Mouse (Mus musculus) hindbrain, embryonic 14.5 days (tissue): ENCODE measurements at regions not wholly inside any gene's neighbourhood (a gene's known extent, or its start where the extent isn't known, plus 50 kb on each side); places are given as distances from the start of the nearest gene placed in this dataset.

Experiments
- ATAC-seq: fragments of 200-750 bp; cut with Nextera tagmentation; 2 replicates; pipeline ENCODE4 v1.8.0; 2017; ENCODE audit warnings: moderate number of reproducible peaks, mild to moderate bottlenecking, moderate TSS enrichment, moderate library complexity; ENCODE audit not compliant: low FRiP score
- DNase-seq: peaks from one replicate; pipeline ENCODE4 v3.0.0-alpha.2; 2015; ENCODE audit warnings: low spot score
- H3K27ac ChIP-seq: fragments of 300-500 bp; sonication (generic); 2 replicates; pipeline ENCODE4 v1.5.1; 2014; ENCODE audit warnings: mild to moderate bottlenecking, moderate library complexity
- H3K27me3 ChIP-seq: fragments of 300-500 bp; sonication (generic); 2 replicates; pipeline ENCODE4 v1.6.1; 2014; ENCODE audit warnings: mild to moderate bottlenecking, low read length, mixed read lengths; ENCODE audit not compliant: control insufficient read depth, insufficient read depth
- H3K36me3 ChIP-seq: fragments of 300-500 bp; sonication (generic); replicated peaks from 2 replicates; pipeline ENCODE4 v1.6.1; 2014; ENCODE audit not compliant: control insufficient read depth, insufficient read depth
- H3K4me1 ChIP-seq: fragments of 300-500 bp; sonication (generic); replicated peaks from 2 replicates; pipeline ENCODE4 v1.6.1; 2014; ENCODE audit warnings: antibody characterized with exemption, low read length, mixed read lengths; ENCODE audit not compliant: control insufficient read depth, insufficient read depth
- H3K4me2 ChIP-seq: fragments of 300-500 bp; sonication (generic); replicated peaks from 2 replicates; pipeline ENCODE4 v1.6.1; 2014; ENCODE audit warnings: mild to moderate bottlenecking, moderate library complexity
- H3K4me3 ChIP-seq: fragments of 300-500 bp; sonication (generic); replicated peaks from 2 replicates; pipeline ENCODE4 v1.5.1; 2014; ENCODE audit warnings: mild to moderate bottlenecking, low read length
- H3K9ac ChIP-seq: fragments of 300-500 bp; sonication (generic); 2 replicates; pipeline ENCODE4 v1.6.1; 2014
- H3K9me3 ChIP-seq: fragments of 300-500 bp; sonication (generic); 2 replicates; pipeline ENCODE4 v1.6.1; 2016; ENCODE audit warnings: low read length; ENCODE audit not compliant: control insufficient read depth
- WGBS: fragments of 180-500 bp; shearing (Covaris S2); extraction: QIAGEN DNeasy Blood & Tissue Kit; methylation state at CpG from one replicate; pipeline ENCODE4 v1.1.7; 2014; 5-methylcytosine and 5-hydroxymethylcytosine counted together

DNA sequence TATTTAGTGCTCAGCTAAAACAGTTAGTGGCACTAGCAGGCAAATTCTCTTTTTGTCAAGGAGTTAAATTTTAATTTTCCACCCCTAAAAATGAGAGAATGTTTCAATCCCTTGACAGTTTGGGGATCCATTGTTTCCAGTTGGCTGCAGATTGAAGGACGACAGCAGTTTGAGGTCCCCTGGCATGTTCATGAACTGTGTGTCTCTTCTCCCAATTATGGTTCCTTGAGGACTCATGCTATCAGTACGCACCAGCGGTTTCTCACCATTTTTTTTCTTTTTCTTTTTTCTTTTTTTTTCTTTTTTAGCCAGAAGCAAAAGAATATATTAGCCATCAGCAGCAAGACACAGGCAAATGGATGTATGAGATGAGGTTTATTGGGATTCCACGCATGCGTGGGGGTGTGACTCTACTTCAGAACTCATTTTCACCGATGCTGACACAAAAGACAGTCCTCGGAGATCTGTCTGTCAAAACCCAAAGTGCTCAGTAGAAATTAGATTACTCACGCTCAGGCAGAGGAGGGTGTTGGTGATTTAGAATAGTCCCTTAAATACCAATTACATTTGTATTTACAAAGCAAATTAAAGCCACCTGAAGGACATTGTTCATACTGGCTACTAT lies 157.8 kb upstream of the Arrdc4 start:
- Histone ChIP-seq H3K27me3 (no peaks in the 10 kb centered on the region), H3K4me1 (peaks cover 8% of the 10 kb centered on the region; the same call in 1 of the 2 replicates), H3K36me3 (no peaks in the 10 kb centered on the region), H3K9me3 (no peaks in the 10 kb centered on the region), H3K4me3 (no peak overlapping the region), H3K27ac (peak overlapping the region; percentile 41), H3K4me2 (no peak overlapping the region), H3K9ac (no peak overlapping the region)
- 29% methylated on average over 8 of the region's 8 CpGs for WGBS
- ATAC-seq (peak; percentile 40; the same call in 1 of the 2 replicates), DNase-seq (no peak)

DNA sequence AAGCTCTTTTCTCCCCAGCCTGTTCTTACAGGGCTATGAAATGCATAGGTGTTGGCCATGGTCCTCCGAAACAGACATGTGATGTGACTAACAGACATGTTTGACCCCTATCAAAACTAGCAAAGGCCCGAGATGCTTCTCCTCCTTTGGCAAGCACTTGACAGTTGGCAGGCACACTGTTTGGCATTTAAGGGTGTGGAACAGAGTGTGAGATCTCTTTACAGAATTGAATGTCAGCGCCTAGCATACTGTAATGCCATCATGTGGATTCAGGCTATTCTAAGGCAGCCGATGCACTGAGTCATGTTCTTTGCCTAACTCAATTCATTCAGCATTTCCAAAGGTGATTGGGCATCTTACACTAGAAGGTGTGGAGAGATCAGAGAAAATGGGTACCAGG lies 156.8 kb upstream of the Arrdc4 start:
- H3K36me3 ChIP-seq, result no peaks in the 10 kb centered on the region
- H3K4me3 ChIP-seq, result no peak overlapping the region
- DNase-seq, result no peak
- no peak overlapping the region for H3K4me2 ChIP-seq
- no peak overlapping the region for H3K27ac ChIP-seq
- H3K27me3 ChIP-seq, result no peaks in the 10 kb centered on the region
- H3K9me3 ChIP-seq, result no peaks in the 10 kb centered on the region
- H3K9ac ChIP-seq, result no peak overlapping the region
- WGBS, result 94% methylated on average over 4 of the region's 4 CpGs
- ATAC-seq, result no peak
- H3K4me1 ChIP-seq, result peaks cover 8% of the 10 kb centered on the region; the same call in 1 of the 2 replicates

DNA sequence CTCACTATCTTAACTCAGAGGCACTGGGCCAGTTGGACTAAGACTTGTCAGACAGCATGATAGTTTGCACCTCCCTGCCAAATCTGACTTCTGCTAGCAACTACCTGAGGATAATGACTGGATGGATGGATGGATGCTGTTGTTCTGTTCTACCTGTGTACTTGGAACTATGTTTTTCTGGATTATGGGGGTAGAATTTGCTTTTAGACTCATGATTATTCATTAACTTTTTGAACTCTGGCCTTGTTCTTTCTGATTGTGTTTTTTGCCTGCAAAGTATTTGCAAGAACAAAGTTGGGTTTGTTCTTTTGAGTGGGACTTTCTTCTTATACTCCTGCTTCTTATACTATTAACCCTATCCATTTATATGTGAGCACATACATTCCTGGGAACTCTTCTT lies 137.1 kb upstream of the Arrdc4 start:
- ATAC-seq, result no peak

DNA sequence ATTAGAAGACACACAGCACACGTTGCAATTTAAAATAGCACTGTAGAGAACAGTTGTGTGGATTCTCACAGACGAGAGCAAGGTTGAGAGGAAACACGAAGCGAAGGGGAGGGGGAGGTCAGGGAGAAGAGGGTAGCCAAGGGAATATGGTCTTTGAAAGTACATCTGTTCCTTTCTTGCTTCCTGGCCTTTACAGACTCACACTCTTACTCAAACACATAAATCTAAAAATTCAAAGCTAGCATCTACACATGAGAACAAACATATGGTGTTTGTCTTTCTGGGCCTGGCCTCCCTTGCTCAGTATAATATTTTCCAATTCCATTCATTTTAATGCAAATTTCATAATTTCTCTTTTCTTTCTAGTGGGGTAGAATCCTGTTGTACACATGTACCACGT lies 124.0 kb upstream of the Arrdc4 start:
- no peak for DNase-seq
- ATAC-seq, result no peak
- H3K27me3 ChIP-seq, result no peaks in the 10 kb centered on the region
- no peak overlapping the region for H3K9ac ChIP-seq
- H3K27ac ChIP-seq, result no peak overlapping the region
- no peak overlapping the region for H3K4me3 ChIP-seq
- 70% methylated on average over 5 of the region's 5 CpGs for WGBS
- H3K9me3 ChIP-seq, result no peaks in the 10 kb centered on the region
- H3K36me3 ChIP-seq, result no peaks in the 10 kb centered on the region
- no peak overlapping the region for H3K4me2 ChIP-seq
- H3K4me1 ChIP-seq, result no peaks in the 10 kb centered on the region

More for the DNA sequence above, 137.1 kb upstream of the Arrdc4 start:
- Histone ChIP-seq H3K9ac (no peak overlapping the region), H3K36me3 (no peaks in the 10 kb centered on the region), H3K27me3 (no peaks in the 10 kb centered on the region), H3K4me3 (no peak overlapping the region), H3K27ac (no peak overlapping the region), H3K4me2 (no peak overlapping the region), H3K9me3 (no peaks in the 10 kb centered on the region), H3K4me1 (no peaks in the 10 kb centered on the region)
- no peak for DNase-seq

DNA sequence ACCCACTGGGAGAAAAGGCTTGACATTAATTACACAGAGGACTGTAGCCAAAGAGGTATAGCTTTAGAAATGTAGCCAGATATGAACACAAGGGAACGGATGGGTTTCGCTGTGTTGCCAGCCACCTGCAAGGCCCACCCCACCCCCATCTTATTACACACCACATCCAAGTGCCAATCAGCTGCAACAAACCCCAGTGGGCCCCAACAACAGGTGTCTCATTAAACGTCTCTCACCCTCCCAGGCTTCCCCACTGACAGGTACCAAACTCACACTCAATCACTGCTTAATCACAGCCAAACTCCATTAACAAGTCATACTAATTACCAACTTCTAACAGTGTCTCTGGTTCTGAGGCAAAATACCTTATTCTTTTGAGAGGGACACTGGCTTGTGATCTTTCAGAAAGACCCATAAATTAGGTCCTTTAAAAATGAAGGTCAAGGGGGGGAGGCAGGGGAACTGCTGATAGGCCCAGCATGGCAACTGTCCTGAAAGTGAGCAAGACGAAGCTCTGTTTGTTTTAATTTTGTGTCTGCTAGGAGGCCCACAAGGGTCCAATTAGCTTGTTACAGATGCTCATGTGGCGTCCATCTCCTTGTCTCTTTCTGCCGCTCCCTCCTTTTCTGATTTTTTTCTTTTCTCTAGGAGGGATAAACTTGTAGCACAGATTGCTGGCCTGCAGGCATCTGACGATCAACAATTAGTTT lies 115.4 kb upstream of the Arrdc4 start:
- Histone ChIP-seq H3K27me3 (no peaks in the 10 kb centered on the region), H3K27ac (no peak overlapping the region), H3K4me2 (no peak overlapping the region), H3K4me3 (no peak overlapping the region), H3K36me3 (no peaks in the 10 kb centered on the region), H3K9me3 (no peaks in the 10 kb centered on the region), H3K4me1 (no peaks in the 10 kb centered on the region), H3K9ac (no peak overlapping the region)
- DNase-seq (peak; percentile 35), ATAC-seq (no peak)
- WGBS, result 42% methylated on average over 7 of the region's 7 CpGs

DNA sequence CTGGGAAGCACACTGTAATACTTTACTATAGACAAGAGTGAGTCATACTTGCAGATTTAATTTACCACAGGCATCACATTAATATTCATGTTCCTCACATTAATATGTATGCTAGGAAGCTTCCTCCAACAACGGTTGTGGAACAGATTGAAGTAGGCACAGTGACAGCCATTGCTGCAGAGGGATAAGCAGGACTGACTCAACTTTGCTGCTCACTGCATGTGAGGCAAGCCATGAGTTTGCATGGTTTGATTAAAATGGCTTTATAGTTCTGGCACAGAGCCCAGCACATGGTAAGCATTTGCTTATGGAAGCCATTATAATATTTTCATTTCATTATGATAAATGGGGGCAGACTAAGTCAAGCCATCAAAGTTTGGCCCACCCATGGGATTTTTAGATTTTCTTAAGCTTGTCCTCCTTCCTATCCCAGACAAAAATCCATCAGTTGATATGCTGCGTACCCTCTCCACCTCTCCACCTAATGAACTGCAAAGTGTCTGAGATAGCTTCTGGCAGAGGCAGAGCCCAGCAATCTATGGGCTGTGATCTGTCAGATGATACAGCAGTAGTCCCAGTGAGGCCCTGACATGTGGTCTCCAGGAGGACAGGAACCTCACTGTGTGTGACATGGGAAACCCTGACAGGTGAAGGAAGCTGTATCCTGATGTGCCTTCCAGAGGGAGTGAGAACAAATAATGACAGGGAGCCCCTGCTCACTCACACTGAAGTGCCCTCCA lies 109.6 kb upstream of the Arrdc4 start:
- ATAC-seq, result peak; percentile 55; the same call in 1 of the 2 replicates
- DNase-seq, result peak; percentile 30
- Histone ChIP-seq H3K27ac (no peak overlapping the region), H3K9me3 (no peaks in the 10 kb centered on the region), H3K4me1 (peaks cover 5% of the 10 kb centered on the region; the same call in 1 of the 2 replicates), H3K27me3 (no peaks in the 10 kb centered on the region), H3K4me3 (no peak overlapping the region), H3K36me3 (no peaks in the 10 kb centered on the region), H3K4me2 (no peak overlapping the region), H3K9ac (no peak overlapping the region)
- 42% methylated on average over 2 of the region's 2 CpGs for WGBS

DNA sequence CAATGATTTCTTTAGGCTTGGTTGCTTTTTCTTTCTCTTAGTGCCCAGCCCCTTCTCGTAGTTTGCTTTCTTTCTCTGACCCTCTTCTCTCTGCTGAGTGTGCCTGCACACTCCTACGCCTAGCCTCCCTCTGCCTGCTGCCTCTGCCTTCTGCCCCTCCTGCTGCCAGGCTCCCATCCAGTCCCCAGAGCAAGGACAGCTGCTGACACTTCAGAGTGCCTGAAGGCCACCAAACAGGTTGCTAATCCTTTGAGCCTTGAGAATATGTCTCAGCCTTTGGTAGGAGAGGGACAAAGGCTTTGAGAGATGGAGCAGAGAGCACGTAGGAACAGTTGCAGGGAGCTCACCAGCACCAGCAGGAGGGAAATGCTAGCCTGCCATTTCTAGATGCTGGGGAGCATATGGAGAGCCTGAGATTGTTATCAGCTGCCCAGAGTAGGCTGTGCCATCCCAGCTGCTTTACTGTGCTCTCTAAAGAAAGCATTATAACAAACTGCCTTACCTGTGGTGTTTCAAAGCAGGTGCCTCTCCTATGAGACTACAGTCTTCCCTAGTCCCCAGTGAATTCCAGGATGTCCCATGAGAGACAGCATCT lies 103.0 kb upstream of the Arrdc4 start:
- Histone ChIP-seq H3K4me1 (no peaks in the 10 kb centered on the region), H3K9me3 (no peaks in the 10 kb centered on the region), H3K27ac (no peak overlapping the region), H3K27me3 (no peaks in the 10 kb centered on the region), H3K4me3 (no peak overlapping the region), H3K4me2 (no peak overlapping the region), H3K9ac (no peak overlapping the region), H3K36me3 (no peaks in the 10 kb centered on the region)
- 42% methylated on average over 3 of the region's 3 CpGs for WGBS
- no peak for ATAC-seq
- DNase-seq, result no peak

DNA sequence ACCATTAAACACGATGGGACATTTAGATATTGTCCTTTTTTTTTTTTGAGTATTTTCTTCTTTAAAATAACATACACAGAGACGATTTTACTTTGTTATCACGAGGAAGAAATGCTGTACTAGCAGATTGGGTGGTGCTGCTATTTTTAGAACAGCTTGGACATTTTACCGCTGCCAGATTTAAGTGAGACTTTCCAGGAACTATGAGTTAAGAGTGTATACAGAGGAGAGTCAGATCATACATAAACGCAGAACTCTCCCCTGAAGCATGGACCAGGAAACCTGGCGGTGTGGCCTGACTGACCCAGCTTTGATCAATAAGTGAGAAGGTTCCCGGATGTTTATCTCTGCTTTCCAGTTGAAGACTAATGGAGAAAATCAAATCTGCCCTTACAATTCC lies 95.6 kb upstream of the Arrdc4 start:
- WGBS, result 83% methylated on average over 7 of the region's 7 CpGs
- no peaks in the 10 kb centered on the region for H3K27me3 ChIP-seq
- H3K9ac ChIP-seq, result no peak overlapping the region
- no peaks in the 10 kb centered on the region for H3K36me3 ChIP-seq
- DNase-seq (no peak), ATAC-seq (no peak)
- H3K4me1 ChIP-seq, result no peaks in the 10 kb centered on the region
- no peak overlapping the region for H3K27ac ChIP-seq
- no peak overlapping the region for H3K4me2 ChIP-seq
- H3K9me3 ChIP-seq, result no peaks in the 10 kb centered on the region
- no peak overlapping the region for H3K4me3 ChIP-seq

DNA sequence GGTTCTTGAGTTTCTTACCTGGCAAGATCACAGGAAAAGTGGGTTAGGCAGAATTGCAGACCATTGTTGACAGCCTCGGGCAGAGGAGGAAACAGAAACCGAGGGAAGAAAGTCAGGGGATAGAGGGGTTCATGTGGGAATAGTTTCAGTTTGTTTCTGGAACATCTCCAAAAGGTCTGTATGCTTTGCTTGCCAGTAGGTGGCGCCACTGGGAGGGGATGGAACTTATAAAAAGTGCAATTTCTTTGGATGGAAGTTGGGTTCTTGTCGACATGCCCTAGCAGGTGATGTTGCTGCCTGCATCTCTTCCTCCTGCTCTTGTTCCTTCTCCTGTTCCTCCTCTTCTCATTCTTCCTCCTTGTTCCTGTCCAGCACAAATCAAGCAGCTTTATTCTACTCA lies 94.3 kb upstream of the Arrdc4 start:
- WGBS, result 58% methylated on average over 4 of the region's 4 CpGs
- ATAC-seq (no peak), DNase-seq (no peak)
- Histone ChIP-seq H3K4me1 (no peaks in the 10 kb centered on the region), H3K4me3 (no peak overlapping the region), H3K9me3 (no peaks in the 10 kb centered on the region), H3K27ac (no peak overlapping the region), H3K36me3 (no peaks in the 10 kb centered on the region), H3K4me2 (no peak overlapping the region), H3K27me3 (no peaks in the 10 kb centered on the region), H3K9ac (no peak overlapping the region)
